Mouse (Mus musculus) erythroid progenitor cell, adult 5-6 weeks (primary cell): ENCODE measurements around the gene Zdhhc17. TPM values are rescaled to one million over a fixed set of nuclear protein-coding genes. Genes with fewer than 3 reads are reported as not detected.

ENCODE experiments used
- ATAC-seq: replicated peaks from 2 replicates; pipeline ENCODE4 v1.8.0; 2016; ENCODE audit warnings: moderate number of reproducible peaks, mild to moderate bottlenecking, moderate TSS enrichment, inconsistent platforms; ENCODE audit not compliant: poor library complexity, low FRiP score, severe bottlenecking
- total RNA-seq, 2 experiments: library from RNA; stranded (forward) in 1 of 2; stranded (reverse) in 1 of 2; fragments of 150-400 nt in 1 of 2; fragments of 186-747, 209-891 nt in 1 of 2; gene quantifications; 2 replicates each; pipeline versions ENCODE4 v1.2.3 to v1.2.4; 2015 to 2017; ENCODE audit warnings: low replicate concordance in 2 of 2

The Zdhhc17 gene
- total RNA-seq, 2 experiments from 2014 or later, result 4.6 to 9.6 TPM

DNA sequence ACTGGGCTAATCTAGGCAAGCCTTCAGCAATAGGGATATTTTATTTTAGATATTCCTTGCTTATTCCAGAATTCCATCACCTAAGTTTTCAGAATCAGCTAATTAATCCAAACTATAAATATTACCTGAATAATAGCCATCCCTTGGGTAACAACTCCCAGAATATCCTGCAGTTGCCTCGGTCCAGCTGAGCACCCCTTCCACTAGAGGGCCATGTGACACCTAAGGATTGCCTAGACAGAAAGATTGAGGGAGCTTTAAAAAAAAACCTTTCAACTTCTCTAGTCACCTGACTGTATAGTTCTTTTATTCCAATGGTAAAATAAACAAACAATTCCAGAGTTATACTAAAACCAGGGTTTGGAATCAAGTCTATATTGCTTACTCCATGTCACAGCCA, 47.8 kb downstream of the Zdhhc17 start:
- ATAC-seq, result no peak

DNA sequence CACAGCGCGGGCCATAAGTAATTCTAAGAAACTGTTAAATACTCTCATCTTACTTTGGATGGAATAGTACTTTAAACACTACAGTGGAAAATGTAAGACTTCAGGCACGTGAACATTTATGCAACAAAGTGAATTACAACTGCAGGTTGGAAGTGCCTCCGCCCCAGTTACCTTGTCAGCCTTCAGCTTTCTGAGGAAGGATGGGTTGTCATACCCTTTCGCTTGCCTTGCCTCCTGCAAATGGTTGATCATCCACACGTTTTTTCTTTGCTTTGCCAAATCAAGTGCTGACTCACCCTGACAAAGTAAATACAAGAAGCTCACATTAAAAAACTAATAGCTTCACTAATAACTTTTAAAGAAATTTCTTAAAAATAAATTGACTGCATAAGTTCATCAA, 49.1 kb downstream of the Zdhhc17 start:
- ATAC-seq, result no peak

DNA sequence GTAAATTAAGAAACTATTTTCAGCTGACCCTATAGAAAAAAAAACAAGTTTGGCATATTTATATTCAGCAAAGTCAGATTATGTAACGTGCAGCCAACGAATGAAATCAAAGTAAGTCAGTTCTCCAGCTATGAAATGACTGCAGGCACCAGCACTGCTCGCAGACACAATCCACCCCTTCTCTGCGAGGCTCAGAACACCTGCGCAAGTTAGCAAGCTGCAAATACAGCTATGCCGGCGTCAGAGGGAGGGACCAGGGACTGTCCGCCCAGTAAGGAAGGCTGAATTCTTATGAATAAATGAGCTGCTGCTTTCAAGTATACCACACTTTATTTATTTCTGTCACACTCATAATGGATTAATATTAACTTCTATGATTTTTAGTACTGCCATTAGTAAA, 50.2 kb downstream of the Zdhhc17 start:
- ATAC-seq, result no peak

DNA sequence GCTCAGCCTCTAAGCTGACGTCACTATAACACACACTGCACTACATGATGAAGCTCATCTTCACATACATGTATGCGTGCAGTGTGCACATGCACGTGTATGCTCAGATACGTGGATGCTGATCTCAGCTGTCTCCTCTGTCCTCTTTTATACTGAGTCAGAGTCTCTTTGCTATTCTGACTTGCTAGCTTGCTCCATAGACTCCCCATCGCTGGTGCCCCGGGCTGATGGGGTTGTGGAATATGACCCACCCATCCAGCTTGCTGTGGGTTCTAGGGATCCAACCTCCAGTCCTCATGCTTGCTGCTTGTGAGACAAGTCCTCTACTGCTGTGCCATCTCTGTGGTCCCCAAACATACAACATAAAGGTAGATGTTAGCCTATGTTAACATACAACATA, 51.1 kb downstream of the Zdhhc17 start:
- ATAC-seq, result no peak

DNA sequence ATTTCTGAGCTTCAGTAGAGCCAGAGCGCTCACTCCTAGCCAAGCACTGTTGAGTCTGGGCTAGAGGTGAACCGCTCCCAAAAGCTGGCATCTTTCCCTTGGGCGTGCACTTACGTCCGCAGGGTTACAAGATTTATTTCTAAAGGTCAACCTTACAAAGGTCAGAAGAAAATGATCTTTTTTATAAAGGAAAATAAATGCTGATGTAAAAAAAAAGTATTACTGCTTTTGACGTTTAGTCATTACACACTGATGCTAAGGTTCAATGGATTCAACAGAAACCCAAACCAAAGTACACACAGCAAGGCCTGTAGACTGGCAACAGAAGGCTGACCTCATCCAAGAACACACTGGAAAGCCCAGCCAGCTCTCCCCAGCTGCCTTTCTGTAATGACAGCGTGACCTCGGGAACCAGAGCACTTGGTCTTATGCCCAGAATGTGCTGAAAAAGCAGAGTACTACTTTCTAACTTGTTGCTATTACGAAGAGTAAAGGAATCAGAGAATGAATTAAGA, 56.9 kb downstream of the Zdhhc17 start:
- no peak for ATAC-seq

DNA sequence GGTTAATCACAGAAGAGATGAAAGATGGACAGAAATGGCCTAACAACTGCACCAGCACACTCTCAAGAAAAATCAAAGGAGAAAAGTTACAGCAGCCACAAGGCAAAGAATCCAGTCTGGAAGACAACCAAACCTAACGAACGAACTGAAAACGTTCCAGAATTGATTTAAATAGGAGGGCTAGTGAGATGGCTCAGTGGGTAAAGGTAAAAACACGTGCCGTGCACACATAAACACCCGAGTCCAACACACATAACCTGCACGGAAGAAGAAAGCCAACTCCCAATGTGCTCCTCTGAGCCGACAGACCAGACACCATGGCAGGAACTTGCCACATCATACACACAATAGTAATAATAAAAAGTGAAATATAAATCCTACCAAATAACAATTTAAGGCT, 57.7 kb downstream of the Zdhhc17 start:
- ATAC-seq, result no peak

DNA sequence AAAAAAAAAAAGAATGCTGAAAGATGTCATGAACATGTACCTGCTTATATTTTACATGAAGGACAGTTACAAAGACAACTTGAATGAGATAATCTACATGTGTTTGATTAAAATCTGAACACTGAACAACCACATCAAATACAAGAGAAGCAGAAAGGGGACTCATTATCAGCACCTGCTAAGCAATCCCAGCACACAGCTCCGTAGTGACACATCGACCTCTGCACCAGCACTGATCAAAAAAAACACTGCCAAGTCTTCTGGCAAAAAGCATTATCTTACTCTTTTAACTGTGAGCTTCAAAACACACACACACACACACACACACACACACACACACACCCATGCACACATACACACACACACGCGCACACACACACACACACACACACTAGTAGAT, 58.2 kb downstream of the Zdhhc17 start:
- no peak for ATAC-seq

DNA sequence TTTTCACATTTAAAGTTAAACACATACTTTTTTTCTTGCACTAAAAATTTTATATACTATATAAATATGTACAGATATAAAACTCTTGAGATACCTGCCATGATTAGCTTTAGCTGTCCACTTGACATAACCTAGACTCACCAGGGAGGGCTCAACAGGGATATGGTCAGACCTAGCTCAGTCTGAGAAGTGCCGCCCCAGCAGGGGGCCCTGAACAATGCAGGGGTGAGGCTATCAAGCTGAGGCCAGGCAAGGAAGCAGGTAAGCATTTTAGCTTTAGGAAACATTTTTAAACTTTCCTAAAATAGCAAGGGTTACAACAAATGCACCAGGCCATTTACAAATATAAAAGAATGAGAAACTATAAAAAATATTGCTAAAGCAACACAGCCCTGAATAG, 58.8 kb downstream of the Zdhhc17 start:
- ATAC-seq, result no peak

DNA sequence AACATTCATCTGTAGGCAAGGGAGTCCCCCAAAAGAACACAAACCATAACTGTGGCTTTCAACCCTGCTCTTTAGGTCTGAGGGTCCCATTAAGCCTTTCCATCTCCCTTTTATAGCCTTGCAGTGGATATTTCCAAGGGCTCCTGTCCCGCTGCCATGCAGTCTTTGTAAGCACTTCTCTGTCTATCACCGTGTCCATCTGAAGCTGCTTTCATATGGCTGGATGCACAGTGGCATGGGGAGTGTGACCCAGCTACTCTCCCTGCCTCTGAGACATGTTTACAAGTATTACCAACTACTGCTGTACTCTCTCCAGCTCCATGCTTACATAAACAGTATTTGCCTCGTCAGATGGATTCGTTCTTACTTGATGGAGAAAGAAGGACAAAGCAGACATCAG, 62.4 kb downstream of the Zdhhc17 start:
- ATAC-seq, result no peak

DNA sequence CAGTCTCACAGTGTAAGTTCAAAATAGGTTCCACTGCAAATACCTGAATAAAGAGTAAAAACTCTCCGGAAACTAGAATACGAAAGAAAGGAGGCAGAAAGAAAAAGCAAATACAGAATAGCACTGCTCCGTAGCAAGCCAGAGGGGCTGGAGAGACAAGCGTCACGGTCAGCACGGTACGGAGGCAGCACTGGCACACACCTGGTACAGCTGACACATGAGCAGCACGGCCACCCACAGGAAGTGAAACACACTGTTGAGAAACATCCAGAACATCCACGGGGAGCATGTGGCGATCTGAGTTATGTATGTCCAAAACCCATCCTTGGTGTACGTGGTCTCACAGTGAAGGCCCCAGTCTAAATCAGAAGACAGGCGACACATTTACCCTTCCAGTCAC, 64.0 kb downstream of the Zdhhc17 start:
- ATAC-seq, result no peak

DNA sequence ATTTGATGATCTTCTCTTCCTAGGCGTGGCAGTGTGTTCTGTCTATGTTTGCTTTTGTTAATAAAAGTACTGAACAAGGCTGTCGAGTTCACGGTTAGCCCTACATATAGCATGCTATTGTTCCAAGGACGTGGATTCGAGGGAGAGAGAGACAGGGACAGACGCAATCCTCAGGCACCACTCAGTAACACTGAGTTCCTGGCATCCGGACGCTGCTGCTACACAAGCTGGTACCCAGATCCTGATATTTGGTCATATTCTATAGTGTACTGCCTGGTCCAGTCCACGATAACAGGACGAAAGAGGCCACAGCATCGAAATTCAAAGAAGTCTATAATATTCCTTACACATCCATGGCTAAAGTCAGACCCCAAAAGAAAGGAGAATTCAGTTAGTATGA, 65.8 kb downstream of the Zdhhc17 start:
- ATAC-seq, result no peak

DNA sequence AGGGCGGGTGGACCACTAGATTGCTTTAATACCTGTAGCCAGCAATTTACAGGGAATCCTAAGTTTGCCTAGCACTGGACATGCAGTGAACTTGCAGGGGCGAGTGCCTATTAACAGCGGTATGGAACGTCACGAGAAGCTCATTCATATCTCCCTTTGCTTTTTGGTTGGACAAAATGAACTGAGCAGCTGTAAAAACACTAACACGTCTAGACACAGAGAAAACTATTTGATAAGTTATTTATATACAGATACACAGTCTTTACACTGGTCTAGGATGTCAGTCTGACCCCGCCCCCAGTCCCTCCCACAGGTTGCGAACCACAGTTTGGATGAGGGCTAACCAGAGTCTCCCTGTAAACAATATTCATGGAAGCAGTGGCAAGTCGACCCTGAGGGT, 67.1 kb downstream of the Zdhhc17 start:
- ATAC-seq, result no peak

DNA sequence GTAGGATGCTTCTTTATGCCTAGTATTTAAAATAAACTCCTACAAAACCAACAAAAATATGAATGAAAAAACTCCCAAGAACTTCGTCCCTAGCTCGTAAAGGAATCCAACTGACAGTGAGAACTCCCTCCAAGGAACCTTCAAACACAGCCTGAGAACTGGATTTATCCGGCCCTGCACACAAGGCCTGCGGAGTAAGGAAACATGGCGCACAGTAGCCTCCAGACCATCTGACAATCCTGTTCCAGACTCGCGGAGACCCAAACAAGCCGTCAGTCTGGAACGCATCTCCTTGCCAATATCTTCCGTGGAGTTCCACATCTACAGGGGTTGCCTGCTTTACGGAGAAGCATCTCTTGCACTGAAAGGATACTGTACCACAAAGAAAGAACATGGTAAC, 68.0 kb downstream of the Zdhhc17 start:
- no peak for ATAC-seq

DNA sequence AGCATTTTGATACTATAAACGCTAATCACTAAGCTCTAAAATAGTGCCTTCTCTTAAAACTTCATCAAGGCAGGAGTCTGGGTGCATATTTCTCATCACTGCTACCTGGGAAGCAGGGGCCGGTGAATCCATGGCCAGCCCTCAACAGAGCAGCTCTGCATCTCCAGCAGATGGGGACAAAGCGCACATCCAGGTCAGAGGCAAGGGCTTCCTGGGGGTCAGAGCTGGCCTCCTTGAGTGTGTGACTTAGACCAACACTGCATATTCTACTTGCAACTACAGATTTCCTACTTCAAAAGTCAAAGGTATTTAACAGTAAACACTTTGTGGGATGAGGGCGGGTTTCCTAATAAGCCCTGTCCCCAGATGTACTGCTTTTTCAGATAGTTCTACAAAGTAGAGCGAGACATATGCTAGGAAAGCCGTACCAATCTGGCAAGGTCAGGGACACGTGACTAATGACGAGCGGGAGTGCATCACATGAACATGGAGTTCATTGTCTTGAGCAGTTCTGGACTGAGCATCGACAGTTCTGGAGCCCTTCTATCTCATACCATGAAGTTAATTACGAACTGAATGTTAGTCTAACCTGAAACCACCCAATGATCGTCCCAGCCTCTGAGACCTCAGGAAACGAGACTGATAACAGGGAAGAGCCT, 69.1 kb downstream of the Zdhhc17 start:
- no peak for ATAC-seq

DNA sequence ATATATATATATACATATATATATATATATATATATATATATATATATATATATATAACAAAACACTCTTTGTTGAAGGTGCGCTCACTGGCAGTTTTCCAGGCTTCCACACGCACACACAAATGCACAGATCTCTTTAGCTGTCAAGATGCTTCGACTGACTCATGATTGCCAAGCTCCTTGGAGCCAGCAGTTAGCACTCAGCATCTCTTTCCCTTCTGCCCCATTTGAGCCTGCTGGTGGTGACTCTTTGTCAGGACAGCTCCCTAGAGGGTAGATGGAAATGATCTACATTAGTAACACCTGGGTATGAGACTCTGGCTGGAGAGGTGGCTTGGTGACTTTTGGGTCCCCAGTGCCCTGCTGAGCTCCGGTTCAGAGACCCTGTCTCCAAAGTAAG, 70.2 kb downstream of the Zdhhc17 start:
- no peak for ATAC-seq

DNA sequence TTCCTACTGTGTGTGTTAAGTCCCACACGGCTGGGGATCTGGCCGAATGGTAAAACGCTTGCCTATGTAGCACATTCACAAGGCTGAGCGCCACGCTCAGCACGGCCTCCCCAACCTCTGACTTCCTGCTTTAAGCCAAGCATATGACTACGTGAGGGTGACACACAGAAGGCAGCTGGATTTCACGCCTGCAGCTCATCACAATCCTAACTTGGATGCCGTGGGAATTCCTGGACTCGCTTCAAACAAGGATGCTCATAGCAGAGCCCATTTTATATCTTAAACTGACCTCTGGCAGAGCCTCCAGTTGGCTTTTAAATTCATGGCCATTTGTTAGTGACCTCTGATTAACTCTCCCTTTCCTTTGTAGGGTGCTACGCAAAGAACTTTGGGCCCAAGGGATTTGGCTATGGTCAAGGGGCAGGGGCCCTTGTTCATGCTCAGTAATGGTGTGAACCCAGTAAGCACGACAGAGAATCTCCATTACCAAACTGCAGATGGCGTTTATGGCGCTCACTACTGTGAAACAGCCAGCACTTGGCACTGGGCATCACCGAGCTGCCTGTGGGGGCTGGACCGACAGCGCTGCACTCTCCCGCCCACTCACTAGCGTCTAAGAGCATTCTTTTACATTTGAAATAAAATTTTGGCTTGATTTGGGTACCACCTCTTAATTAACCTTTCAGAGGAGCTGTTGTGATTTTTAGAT, 70.9 kb downstream of the Zdhhc17 start:
- ATAC-seq, result no peak

DNA sequence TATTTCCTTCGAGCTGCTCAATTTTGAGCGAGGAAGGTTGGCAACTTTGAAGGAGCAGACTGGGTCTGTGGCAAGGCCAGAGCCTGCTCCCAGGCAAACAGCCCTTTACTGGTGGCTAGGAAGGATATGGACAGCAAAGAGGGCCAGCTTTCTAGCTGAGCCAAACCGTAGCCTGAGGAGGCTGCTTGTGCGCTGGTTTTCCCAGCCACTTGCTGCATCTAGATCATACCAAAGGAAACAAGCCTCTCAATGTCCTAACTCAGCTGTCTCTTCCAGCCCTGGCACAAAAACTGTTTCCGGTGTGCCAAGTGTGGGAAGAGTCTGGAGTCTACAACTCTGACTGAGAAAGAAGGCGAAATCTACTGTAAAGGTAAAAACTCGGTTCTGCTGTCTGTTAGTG, 71.6 kb downstream of the Zdhhc17 start:
- no peak for ATAC-seq

DNA sequence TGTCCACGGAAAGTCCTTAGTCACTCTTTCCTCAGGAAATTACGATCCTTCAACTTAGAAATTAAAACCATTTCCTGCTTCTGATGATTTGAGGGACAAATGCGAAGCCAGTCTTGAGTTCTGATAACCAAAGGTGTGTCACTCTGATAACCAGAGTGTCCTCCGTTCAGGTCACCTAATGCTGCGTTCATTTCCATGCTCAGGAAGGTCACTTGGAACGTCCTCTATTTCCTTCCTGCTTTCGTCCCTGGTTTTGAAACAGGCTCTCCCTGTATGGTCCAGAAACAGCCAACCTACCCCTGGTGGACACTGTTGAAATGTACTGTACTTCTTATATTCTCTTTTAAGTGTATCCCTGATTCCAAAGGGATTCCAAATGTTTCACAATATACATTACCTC, 74.3 kb downstream of the Zdhhc17 start:
- no peak for ATAC-seq

DNA sequence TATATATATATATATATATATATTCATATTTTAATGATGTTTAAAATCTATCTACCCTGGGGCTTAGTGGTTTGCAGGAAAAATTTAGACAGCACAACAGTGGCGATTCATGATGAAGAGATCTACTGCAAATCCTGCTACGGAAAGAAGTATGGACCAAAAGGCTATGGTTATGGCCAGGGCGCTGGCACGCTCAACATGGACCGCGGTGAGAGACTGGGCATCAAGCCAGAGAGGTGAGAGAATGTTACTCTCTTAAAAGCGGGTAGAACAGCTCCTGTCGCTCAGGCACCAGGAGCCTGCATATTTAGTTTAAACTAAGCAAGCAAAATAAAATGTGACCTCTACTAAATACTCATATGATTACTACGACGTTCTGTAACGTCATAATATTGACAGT, 74.9 kb downstream of the Zdhhc17 start:
- ATAC-seq, result no peak

DNA sequence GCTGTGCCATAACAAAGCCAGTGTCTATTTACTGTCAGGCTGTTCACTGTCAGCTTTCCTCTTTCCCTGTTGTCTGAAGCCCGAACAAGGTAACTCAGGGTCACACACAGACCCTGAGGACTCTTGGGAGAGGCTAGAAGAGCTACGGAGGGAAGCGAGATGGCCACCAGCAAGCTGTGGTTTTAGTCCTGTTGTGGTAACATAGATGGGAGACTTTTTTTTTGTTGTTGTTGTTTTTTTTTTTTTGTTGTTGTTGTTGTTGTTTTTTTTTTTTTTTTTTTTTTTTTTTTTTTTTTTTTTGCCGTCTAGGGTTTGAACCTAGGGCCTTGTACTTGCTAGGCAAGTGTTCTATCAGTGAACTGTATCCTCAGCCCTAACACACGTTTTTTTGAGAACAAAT, 76.4 kb downstream of the Zdhhc17 start:
- no peak for ATAC-seq

DNA sequence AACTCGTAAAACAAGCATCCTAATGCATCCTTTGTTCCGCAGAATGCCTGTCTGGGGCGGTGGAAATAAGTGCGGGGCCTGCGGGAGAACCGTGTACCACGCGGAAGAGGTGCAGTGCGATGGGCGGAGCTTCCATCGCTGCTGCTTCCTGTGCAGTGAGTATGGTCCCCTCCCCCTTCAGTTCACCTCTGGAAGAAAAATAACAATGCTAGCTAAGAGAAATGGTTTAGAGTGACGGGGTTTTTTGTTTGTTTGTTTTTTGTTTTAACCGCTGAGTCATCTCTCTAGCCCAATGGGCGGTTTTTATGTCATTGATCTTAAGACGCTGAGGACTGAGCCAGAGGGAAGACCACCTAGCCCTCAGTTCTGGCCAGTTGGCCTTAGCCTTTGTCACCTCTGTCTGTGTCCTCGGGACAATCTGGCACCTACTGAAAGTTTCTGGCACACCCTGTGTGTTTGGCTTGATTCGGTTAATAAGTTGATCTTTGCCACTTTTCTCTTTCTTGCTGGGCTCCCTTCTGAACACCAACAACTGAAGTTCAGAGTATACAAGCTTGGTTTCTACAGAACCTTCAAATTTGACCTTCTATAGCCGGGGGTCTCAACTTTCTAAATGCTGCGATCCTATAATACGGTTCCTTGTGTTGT, 77.9 kb downstream of the Zdhhc17 start:
- no peak for ATAC-seq
